Mouse (Mus musculus): ENCODE measurements around the gene Dusp7. TPM values are rescaled to one million over a fixed set of nuclear protein-coding genes. Genes with fewer than 3 reads are reported as not detected.
A peak's percentile ranks its signal among the peaks of the same experiment; 100 is the strongest.

Dusp7 gene
- polyA plus RNA-seq, 1 experiment from 2014 or later: 4.6 TPM

- H3K4me3 ChIP-seq (ENCODE audit: low read depth, low read length): peak overlapping the region; percentile 77
- no peaks in the 10 kb centered on the region for H3K27me3 ChIP-seq (replicated peaks; ENCODE audit: control insufficient read depth, insufficient read depth, low read length)
- WGBS: 14% methylated on average over 5 of the region's 5 CpGs
- peak overlapping the region; percentile 96 for H3K4me2 ChIP-seq (replicated peaks; ENCODE audit: low read depth)
- no peak for TF ChIP-seq CTCF (IDR thresholded peaks at IDR 0.05; ENCODE audit: low read depth)
- H3K27ac ChIP-seq (ENCODE audit: low read depth, low read length): no peak overlapping the region
- ATAC-seq: no peak
- no peak overlapping the region for H3K9ac ChIP-seq (ENCODE audit: low read depth, low read length)
- H3K36me3 ChIP-seq (ENCODE audit: control insufficient read depth, insufficient read depth): peaks cover 10% of the 10 kb centered on the region; the same call in 1 of the 2 replicates
- H3K4me1 ChIP-seq (replicated peaks; ENCODE audit: control insufficient read depth, insufficient read depth, low read length): 0 out of 2 replicates have a peak, but pooled peaks cover 6% of the 10 kb centered on the region
- no peaks in the 10 kb centered on the region for H3K9me3 ChIP-seq (ENCODE audit: control insufficient read depth)
Observed at GRCm38 (mm10) chr9:106367001-106367400, 1.4 kb upstream of the Dusp7 start.

GRCm38 (mm10) chr9:106367592-106368111, 780 bp upstream of the Dusp7 start:
- H3K27ac ChIP-seq (ENCODE audit: low read depth, low read length): peak overlapping the region; percentile 86

DNA sequence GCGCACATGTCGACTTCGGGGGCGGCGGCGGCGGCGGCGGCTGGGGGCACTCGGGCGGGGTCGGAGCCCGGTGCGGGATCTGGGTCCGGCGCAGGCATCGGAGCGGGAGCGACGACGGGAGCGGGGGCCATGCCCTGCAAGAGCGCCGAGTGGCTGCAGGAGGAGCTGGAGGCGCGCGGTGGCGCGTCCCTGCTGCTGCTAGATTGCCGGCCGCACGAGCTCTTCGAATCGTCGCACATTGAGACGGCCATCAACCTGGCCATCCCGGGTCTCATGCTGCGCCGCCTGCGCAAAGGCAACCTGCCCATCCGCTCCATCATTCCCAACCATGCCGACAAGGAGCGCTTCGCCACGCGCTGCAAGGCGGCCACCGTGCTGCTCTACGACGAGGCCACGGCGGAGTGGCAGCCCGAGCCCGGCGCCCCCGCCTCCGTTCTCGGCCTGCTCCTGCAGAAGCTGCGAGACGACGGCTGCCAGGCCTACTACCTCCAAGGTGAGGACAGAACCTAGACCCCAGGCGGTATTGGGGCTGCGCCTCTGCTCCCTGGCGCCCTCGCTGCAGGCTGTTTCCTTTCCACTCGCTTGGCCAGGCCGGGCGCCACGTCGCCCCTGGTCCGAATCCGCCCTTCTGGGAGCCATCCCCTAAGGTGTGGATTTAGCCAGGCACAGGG, 534 bp downstream of the Dusp7 start:
- ATAC-seq: peak; percentile 29
- Histone ChIP-seq H3K4me1 (replicated peaks; ENCODE audit: control insufficient read depth, insufficient read depth, low read length) (0 out of 2 replicates have a peak, but pooled peaks cover 6% of the 10 kb centered on the region), H3K4me3 (ENCODE audit: low read depth, low read length) (peak overlapping the region; percentile 77), H3K9me3 (ENCODE audit: control insufficient read depth) (no peaks in the 10 kb centered on the region), H3K27me3 (replicated peaks; ENCODE audit: control insufficient read depth, insufficient read depth, low read length) (no peaks in the 10 kb centered on the region), H3K9ac (ENCODE audit: low read depth, low read length) (peak overlapping the region; percentile 72), H3K36me3 (ENCODE audit: control insufficient read depth, insufficient read depth) (peaks cover 16% of the 10 kb centered on the region; the same call in 1 of the 2 replicates), H3K27ac (ENCODE audit: low read depth, low read length) (peak overlapping the region; percentile 86), H3K4me2 (replicated peaks; ENCODE audit: low read depth) (peak overlapping the region; percentile 96)
- under 1% methylated on average over 72 of the region's 72 CpGs for WGBS
- peak; percentile 68 for TF ChIP-seq CTCF (IDR thresholded peaks at IDR 0.05; ENCODE audit: low read depth)

More at GRCm38 (mm10) chr9:106367592-106368111, 780 bp upstream of the Dusp7 start:
- Histone ChIP-seq H3K9me3 (ENCODE audit: control insufficient read depth) (no peaks in the 10 kb centered on the region), H3K4me3 (ENCODE audit: low read depth, low read length) (peak overlapping the region; percentile 77), H3K4me1 (replicated peaks; ENCODE audit: control insufficient read depth, insufficient read depth, low read length) (0 out of 2 replicates have a peak, but pooled peaks cover 6% of the 10 kb centered on the region), H3K9ac (ENCODE audit: low read depth, low read length) (peak overlapping the region; percentile 72), H3K36me3 (ENCODE audit: control insufficient read depth, insufficient read depth) (peaks cover 12% of the 10 kb centered on the region; the same call in 1 of the 2 replicates), H3K4me2 (replicated peaks; ENCODE audit: low read depth) (peak overlapping the region; percentile 96), H3K27me3 (replicated peaks; ENCODE audit: control insufficient read depth, insufficient read depth, low read length) (no peaks in the 10 kb centered on the region)
- TF ChIP-seq CTCF (IDR thresholded peaks at IDR 0.05; ENCODE audit: low read depth): no peak
- peak; percentile 94 for ATAC-seq
- under 1% methylated on average over 36 of the region's 36 CpGs for WGBS

- H3K36me3 ChIP-seq (ENCODE audit: control insufficient read depth, insufficient read depth): peaks cover 23% of the 10 kb centered on the region; the same call in 1 of the 2 replicates
- no peaks in the 10 kb centered on the region for H3K27me3 ChIP-seq (replicated peaks; ENCODE audit: control insufficient read depth, insufficient read depth, low read length)
- peak overlapping the region; percentile 72 for H3K9ac ChIP-seq (ENCODE audit: low read depth, low read length)
- H3K4me1 ChIP-seq (replicated peaks; ENCODE audit: control insufficient read depth, insufficient read depth, low read length): 0 out of 2 replicates have a peak, but pooled peaks cover 6% of the 10 kb centered on the region
- no peak for ATAC-seq
- peak overlapping the region; percentile 96 for H3K4me2 ChIP-seq (replicated peaks; ENCODE audit: low read depth)
- H3K9me3 ChIP-seq (ENCODE audit: control insufficient read depth): no peaks in the 10 kb centered on the region
- H3K4me3 ChIP-seq (ENCODE audit: low read depth, low read length): peak overlapping the region; percentile 77
- no peak for TF ChIP-seq CTCF (IDR thresholded peaks at IDR 0.05; ENCODE audit: low read depth)
- H3K27ac ChIP-seq (ENCODE audit: low read depth, low read length): no peak overlapping the region
- 17% methylated on average over 11 of the region's 11 CpGs for WGBS
Observed at GRCm38 (mm10) chr9:106369801-106370485, 1.5 kb downstream of the Dusp7 start.

- Histone ChIP-seq H3K27ac (ENCODE audit: low read depth, low read length) (no peak overlapping the region), H3K4me2 (replicated peaks; ENCODE audit: low read depth) (peak overlapping the region; percentile 96), H3K9me3 (ENCODE audit: control insufficient read depth) (no peaks in the 10 kb centered on the region), H3K27me3 (replicated peaks; ENCODE audit: control insufficient read depth, insufficient read depth, low read length) (no peaks in the 10 kb centered on the region), H3K36me3 (ENCODE audit: control insufficient read depth, insufficient read depth) (peaks cover 23% of the 10 kb centered on the region; the same call in 1 of the 2 replicates), H3K9ac (ENCODE audit: low read depth, low read length) (no peak overlapping the region; the same call in 1 of the 2 replicates), H3K4me3 (ENCODE audit: low read depth, low read length) (no peak overlapping the region), H3K4me1 (replicated peaks; ENCODE audit: control insufficient read depth, insufficient read depth, low read length) (0 out of 2 replicates have a peak, but pooled peaks cover 6% of the 10 kb centered on the region)
- WGBS: 82% methylated on average over 30 of the region's 30 CpGs
- no peak for TF ChIP-seq CTCF (IDR thresholded peaks at IDR 0.05; ENCODE audit: low read depth)
- no peak for ATAC-seq
Observed at GRCm38 (mm10) chr9:106370620-106371383, 2.4 kb downstream of the Dusp7 start.
